Mouse (Mus musculus) naive thymus-derived CD4-positive, alpha-beta T cell, adult 5 months (primary cell): Measurements from ENCODE around the gene 9230102O04Rik. TPM values are rescaled to one million over a fixed set of nuclear protein-coding genes. Genes with fewer than 3 reads are reported as not detected.

Experiments used
- polyA plus RNA-seq: library from polyadenylated mRNA; unstranded; fragments of 100-300 nt; shearing (Covaris generic); gene quantifications from one replicate; pipeline ENCODE4 v1.2.1, GENCODE M21; 2017

Gene 9230102O04Rik
- polyA plus RNA-seq: not detected

DNA sequence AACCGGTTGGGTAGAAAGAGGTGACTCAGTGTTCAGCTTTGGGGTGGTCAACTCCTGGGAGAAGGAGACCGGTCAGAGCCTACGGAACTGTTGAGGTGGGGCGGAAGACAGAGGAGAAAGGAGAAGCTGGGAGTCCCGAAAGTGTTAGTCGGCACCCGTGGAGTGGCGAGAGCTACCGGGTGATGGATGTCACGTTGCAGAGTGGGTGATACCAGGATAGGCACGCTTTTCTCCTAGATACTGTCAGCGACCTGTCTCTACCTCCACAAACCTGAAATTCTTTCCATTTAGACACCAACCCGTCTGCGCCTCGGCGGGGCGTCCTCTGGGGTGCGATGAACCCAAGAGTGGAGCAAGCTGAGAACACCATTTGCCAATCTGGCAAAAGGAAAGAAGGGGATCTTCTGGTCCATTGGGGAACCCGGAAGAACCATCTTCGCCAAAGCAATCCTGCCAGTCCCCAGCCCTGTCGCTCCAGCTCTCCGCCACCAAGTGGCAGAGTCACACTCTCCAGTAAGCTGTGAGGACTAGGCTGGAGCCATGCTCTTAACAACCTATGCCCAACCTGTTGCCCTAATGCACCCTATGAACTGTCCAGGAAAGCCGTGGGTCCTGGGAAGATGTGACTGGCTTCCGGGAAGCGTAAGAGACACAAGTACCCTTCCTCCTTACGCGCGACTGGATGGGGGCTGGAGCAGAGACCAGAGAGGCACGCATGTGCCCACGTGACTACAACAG is at the start of gene 9230102O04Rik:
Gene 9230102O04Rik (minus strand): TSS at position 628 of the 738 bp plus-strand sequence.

DNA sequence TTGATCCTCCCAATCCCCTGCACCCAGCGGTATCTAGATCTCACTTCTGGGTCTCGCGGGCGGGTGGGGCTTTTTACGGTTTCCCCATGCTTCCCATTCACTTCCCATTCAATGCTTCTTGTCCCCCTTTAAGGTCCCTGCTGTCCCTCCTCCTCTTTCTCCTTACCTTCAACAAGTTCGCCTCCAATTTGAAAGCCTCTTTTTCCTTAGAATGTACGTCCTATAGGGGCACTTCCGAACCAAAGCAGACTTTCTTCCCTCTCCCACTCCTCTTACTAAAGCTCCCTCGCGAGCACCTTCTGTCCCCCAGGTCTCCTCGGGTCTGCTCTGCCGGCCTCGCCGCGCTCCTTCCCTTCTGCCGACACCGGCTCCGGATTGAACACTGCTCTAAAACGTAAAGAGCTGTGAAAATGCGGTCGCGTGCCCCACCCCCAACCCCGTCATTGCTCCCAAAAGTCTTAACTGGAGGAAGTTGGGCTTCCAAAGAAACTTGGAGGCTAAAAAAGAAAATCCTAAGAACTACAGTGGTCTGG is 377 bp upstream of the 9230102O04Rik start, which contains the start of gene Gata3:
Gene Gata3 (minus strand): TSS at position 384 of the 533 bp plus-strand sequence.

DNA sequence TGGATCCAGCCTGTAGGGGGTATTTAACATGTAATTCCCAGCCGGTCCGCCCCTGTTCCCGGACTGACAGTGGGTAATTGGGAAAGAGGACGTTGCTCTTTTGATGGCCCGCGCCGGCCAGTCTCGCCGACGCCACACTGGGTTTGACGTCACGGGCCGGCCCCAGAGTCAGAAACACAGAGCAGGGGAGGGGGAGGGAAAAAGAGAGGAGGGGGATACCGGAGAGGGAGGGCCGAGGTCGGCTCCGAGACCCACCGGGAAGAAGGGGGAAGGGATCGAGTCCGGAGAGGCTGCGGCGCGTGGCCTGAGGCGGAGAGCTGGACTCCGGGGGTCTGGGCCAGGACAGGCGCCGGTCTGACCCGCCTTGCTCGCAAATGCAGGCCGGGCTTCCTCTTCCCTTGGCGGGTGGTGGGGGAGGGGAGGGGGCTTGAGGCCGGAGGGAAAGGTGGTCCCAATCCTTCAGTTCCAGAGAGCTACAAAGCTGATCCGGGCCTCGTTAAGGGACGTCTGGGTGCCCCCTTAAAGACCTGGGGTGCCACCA is 8.2 kb downstream of the 9230102O04Rik start, which contains the start of gene 4930412O13Rik:
Gene 4930412O13Rik (plus strand): TSS at position 202 of the 541 bp plus-strand sequence.

Other genes starting within 250 kb of the 9230102O04Rik start
- not detected for gene 4930412O13Rik, start 8.3 kb downstream of the 9230102O04Rik start, polyA plus RNA-seq
- gene Gata3, start 494 bp upstream of the 9230102O04Rik start, polyA plus RNA-seq: 39.9 TPM
- gene Taf3, start 159.1 kb upstream of the 9230102O04Rik start, polyA plus RNA-seq: 30.4 TPM
- gene Atp5c1, start 191.0 kb upstream of the 9230102O04Rik start, polyA plus RNA-seq: 334 TPM
- 53.2 TPM for gene Kin, start 191.1 kb upstream of the 9230102O04Rik start, polyA plus RNA-seq
- gene Itih2, start 241.9 kb upstream of the 9230102O04Rik start, polyA plus RNA-seq: not detected